Mouse (Mus musculus) G1E (cell line): ENCODE measurements around the gene Krt80.

Experiments
- CTCF ChIP-seq: IDR thresholded peaks from 2 replicates; pipeline ENCODE4 v1.5.1; 2012; ENCODE audit warnings: low read depth, low read length, inconsistent platforms, mixed read lengths
- TAL1 ChIP-seq: conservative IDR thresholded peaks from 2 replicates; pipeline ENCODE4 v1.6.1; 2012; ENCODE audit warnings: low read depth, low read length, inconsistent platforms, mixed read lengths

GRCm38 (mm10) chr15:101302201-101302600 is 67.8 kb downstream of the Krt80 start:
- TF ChIP-seq CTCF (no peak), TAL1 (no peak)
